Mouse (Mus musculus): ENCODE data around the gene Nckap5.
"Not testable (repeated sequence)": the region's sequence is repeated elsewhere in the genome, so short reads cannot be mapped to it uniquely, and the experiment has no call there.

Nckap5 gene

DNA sequence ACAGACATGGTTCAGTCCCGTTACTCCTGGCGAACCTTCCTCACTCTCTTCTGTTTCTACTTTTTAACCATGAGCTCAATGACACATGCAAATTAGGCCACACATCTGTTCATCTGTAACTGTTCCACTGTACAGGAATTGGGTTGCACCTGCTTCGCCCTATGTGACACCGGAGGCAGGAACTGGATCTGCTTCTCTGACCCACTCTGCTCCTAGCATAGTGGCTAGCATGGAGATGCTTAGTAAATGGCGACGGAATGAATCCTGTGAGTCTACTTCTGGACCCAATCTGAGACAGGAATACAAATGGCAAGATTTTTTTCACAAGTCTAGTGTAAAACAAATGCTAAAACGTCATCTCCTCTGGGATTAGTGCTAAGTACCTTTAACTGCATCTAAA lies 663.1 kb downstream of the Nckap5 start:
- in situ Hi-C loops (cut with MboI), result no loop called here

DNA sequence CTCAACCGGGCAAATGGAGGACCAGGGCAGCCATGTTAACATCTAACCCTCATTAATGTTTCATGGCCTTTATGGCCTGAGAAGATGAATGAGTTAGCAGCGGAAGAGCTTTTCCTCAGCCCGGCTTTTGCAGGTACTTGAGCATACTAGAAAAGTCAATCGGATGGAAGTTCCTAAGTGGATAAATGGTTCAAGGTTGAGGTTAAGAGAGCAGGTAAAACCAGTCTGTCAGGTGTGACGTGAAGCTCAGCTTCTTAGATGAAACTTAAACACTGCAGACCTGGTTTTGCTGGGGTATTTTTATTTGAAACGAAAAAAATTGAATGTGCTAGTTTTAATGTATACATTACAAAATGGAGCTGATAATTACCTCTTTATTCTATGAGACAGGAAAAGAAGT lies 671.3 kb downstream of the Nckap5 start:
- in situ Hi-C loops (cut with MboI), result no loop called here

DNA sequence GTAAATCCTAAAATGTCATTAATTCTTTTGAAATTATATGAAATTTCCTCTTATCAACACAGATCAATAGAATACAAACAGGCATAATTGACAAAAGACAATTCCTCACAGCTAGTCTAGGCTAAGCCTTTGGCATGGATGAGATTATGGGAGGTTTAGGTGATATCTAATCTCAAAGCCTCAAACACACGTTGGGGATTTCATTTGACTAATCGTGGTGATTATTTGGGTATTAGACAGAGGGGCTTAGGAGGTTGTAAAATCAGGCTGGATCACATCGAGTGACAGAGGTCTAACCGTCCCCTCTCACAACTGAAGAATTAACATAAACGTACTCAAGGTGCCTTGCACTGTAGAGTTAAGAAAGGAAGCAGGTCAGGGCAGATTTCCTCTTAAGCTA lies 674.8 kb downstream of the Nckap5 start:
- in situ Hi-C loops (cut with MboI), result no loop called here

- in situ Hi-C loops (cut with MboI), result no loop called here
Measured at GRCm38 (mm10) chr1:126153516-126154234, 676.9 kb downstream of the Nckap5 start.

GRCm38 (mm10) chr1:126152217-126152616 lies 678.4 kb downstream of the Nckap5 start:
- in situ Hi-C loops (cut with MboI), result no loop called here

DNA sequence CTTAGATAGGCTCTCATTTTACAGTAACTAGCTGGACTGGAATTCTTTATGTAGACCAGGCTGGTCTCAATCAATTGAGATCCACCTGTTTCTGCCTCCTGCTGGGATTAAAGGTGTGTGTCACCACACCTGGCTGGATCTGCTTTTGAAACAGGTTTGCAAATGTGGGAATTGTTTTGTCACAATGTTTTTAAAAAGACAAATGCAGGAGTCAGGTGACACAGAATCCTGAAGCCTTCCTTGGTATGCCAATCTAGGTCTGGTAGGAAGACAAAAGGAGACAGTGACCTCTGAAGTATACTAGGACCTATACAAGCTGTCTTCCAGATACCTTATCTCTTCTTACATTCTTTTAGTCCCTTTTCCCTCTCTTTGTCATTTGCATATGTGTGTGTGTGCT lies 680.6 kb downstream of the Nckap5 start:
- in situ Hi-C loops (cut with MboI), result no loop called here

DNA sequence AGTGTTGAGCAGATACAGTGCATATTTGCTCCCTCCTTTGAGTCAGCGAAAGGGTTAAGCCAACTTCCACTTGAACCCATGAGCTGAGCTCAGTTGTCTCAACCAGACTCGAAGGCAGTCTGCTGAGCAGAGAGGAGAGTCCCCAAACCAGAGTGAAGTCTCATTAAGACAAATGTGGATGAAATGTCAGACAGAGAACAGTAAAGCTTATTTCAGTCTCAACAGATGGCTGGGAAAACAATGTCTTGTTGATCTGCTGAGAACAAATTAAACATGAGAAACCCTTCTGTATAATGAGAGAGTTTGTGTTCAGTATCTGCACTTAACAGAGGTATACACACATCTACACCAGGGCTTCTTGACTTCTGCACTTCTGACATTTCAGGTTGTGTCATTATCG lies 694.9 kb downstream of the Nckap5 start:
- in situ Hi-C loops (cut with MboI), result no loop called here

- in situ Hi-C loops (cut with MboI), result no loop called here
Measured at GRCm38 (mm10) chr1:126132316-126132715, 698.3 kb downstream of the Nckap5 start.

- in situ Hi-C loops (cut with MboI), result no loop called here
Measured at GRCm38 (mm10) chr1:126129129-126129528, 701.5 kb downstream of the Nckap5 start.

DNA sequence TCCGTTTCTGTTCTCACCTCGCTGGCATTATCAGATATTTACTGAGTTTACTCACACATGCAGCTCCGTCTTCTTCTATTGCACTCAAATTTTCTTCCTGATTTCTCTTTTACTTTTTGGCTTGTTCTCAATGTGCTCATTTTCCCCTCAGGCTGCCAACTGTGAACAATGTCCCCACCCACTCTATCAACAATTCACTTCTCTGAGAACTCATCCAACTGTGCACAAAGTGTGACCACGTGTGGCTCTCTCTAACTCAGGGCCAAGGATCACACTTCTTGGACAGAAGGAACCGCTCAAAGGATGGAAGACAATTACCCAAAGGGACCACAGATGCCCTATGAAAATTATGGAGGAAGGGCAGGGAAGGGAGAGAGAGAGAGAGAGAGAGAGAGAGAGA lies 707.5 kb downstream of the Nckap5 start:
- in situ Hi-C loops (cut with MboI), result no loop called here

DNA sequence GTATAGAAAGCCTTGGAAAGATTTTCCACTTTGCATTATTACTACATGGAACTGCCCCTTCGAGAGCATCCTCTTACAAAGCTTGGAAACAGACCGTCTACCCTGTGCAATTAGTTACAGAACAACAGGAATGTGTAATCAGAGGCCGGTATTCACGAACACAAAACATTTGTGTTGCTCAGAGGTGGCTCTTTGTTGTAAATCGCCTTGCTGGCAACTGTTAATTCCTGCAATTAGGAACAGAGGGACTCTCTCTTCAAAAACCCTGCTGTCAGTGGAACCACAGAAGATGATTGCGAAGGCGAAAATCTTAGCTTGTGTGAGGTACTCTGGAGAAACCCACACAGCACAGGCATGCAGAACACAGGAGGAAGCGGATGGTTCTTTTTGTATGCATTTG lies 710.1 kb downstream of the Nckap5 start:
- in situ Hi-C loops (cut with MboI), result no loop called here

GRCm38 (mm10) chr1:126116034-126116433 lies 714.6 kb downstream of the Nckap5 start:
- in situ Hi-C loops (cut with MboI), result no loop called here

GRCm38 (mm10) chr1:126105673-126106256 lies 724.8 kb downstream of the Nckap5 start:
- in situ Hi-C loops (cut with MboI), result no loop called here

GRCm38 (mm10) chr1:126094346-126094745 lies 736.3 kb downstream of the Nckap5 start:
- in situ Hi-C loops (cut with MboI), result no loop called here

DNA sequence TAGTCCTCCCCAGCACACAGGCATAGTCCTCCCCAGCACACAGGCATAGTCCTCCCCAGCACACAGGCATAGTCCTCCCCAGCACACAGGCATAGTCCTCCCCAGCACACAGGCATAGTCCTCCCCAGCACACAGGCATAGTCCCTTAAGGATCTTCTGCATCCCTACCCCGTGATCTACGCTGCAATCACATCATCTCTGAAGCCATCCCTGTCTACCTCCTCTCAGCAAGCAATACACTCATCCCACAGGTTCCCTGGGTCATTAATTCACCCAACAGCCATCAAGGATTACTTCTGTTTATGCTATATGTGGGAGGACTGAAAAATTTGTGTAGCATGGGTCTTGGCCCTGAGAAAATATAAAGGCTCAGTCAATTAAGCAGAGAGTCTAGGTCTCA lies 738.6 kb downstream of the Nckap5 start:
- in situ Hi-C loops (cut with MboI), result not testable (repeated sequence)

- in situ Hi-C loops (cut with MboI), result no loop called here
Measured at GRCm38 (mm10) chr1:126087181-126087580, 743.4 kb downstream of the Nckap5 start.

DNA sequence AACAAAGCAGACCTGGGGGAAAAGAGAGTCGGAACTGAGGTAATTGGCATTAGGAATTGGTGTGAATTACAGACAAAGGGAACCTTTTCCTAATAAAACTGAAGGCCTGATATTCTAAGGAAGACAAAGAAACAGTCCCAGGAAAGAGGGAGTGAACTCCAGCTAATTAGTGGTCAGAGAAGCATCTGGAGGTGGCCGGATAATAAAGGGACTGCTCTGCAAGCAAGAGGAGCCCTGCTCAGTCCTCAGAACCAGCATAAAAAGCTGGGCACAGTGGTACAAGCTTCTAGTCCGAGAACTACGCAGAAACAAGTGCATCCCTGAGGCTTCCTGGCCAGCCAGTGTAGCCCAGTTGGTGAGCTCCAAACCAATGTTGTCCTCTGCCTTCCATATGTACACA lies 754.3 kb downstream of the Nckap5 start:
- in situ Hi-C loops (cut with MboI), result no loop called here

DNA sequence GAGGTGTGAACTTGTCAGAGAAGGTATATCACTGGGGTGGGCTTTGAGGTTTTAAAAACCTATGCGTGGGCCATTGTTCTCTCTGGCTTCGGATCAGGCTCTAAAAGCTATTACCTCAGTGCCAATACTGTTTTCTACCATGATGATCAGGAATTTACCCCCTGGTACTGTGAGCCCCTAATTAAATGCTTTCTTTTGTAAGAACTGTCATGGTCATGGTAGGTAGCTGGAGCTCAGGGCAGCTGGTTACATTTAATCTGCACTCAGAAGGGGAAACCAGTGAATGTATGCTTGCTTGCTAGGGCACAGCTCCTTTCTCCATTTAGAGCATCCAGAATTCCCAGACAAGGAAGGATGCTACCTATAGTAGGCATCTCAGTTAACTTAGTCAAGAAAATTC lies 759.7 kb downstream of the Nckap5 start:
- in situ Hi-C loops (cut with MboI), result no loop called here

DNA sequence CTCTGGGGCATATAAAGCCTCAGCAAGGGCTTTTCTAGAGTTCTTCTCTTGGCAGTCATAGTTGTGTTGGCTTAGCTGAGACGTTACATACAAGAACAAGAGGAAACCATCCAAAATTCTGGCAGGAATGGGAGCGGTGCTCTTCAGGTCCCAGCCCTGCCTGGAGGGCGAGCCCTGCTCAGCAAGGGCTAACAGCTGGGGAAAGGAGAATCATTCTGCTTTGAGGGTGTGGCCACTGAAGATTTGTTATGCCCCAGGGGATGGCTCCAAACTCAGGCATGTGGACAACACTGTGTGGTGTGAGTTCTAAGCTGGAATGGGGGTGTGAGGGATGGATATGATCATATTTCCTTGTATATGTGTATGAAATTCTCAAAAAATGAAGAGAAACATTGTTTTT lies 779.1 kb downstream of the Nckap5 start:
- in situ Hi-C loops (cut with MboI), result no loop called here

- in situ Hi-C loops (cut with MboI), result no loop called here
Measured at GRCm38 (mm10) chr1:126042886-126043285, 787.7 kb downstream of the Nckap5 start.

DNA sequence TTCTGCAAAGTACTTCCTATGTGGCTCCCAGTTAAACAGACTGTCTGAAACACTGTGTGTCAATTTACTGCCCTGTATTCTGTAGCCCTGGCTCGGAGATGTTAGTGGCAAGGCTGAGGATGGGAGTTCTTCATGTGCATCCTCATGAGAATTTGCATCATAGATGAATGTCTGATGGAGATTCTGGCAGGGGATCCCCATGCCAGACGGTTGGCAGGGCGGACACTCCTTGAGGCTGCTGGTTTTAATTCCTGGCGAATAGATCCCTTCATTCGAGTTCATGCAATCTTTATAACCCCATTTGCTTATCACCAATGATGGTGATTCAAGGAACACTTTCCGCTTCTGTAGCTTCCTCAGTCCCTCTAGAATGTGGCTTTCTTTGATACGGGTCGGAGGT lies 803.1 kb downstream of the Nckap5 start:
- in situ Hi-C loops (cut with MboI), result no loop called here

- in situ Hi-C loops (cut with MboI), result no loop called here
Measured at GRCm38 (mm10) chr1:126024518-126024917, 806.1 kb downstream of the Nckap5 start.

DNA sequence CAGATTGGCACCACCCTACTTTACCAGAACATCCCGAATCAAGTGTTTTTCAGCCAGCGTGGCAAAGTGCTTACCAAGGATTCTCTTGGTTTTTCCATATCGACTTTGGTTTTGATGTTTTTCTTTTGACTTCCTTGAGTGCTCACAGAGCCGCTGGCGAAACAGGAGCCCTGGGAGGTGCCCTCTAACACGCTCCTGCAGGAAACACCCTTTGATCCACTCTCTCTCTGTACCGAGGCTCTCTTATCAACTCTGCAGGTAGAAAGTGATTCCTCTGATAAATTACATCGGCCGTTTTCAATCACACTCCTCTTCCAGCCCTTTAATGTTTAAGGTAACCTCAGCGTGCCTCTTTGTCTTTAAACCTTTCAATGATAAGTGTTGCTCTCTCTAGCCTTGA lies 807.6 kb downstream of the Nckap5 start:
- in situ Hi-C loops (cut with MboI), result no loop called here

DNA sequence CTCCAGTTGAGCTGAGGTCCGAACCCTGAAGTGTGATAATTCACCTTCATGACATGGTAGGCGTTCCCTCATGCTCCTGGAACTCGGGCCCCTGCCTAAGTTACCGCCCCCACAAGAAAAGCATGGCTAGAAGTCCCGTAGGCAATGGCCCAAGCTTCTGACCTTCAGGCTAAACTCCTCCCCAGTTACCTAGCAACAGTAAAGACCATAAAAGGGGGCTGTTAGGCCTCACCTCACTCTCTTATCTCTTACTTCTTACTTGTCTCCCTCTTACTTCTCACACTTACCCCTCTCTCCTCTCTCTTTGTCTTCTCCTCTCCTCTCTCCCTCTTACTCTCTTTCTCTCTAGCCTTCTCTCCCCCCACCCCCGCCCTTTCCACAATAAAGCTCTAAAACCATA lies 811.9 kb downstream of the Nckap5 start:
- in situ Hi-C loops (cut with MboI), result not testable (repeated sequence)

Data from mature B cell (primary cell).